Mouse (Mus musculus) hindbrain, embryonic 12.5 days (tissue): ENCODE data around the gene Rap1gap2. TPM values are rescaled to one million over a fixed set of nuclear protein-coding genes. Genes with fewer than 3 reads are reported as not detected.

Experiments
- ATAC-seq: fragments of 200-750 bp; cut with Nextera tagmentation; 2 replicates; pipeline ENCODE4 v1.8.0; 2017; ENCODE audit warnings: moderate TSS enrichment; ENCODE audit not compliant: low FRiP score
- H3K27ac ChIP-seq: fragments of 300-500 bp; sonication (generic); 2 replicates; pipeline ENCODE4 v1.5.1; 2016; ENCODE audit warnings: mild to moderate bottlenecking
- H3K27me3 ChIP-seq: fragments of 300-500 bp; sonication (generic); 2 replicates; pipeline ENCODE4 v1.6.1; 2016; ENCODE audit warnings: mild to moderate bottlenecking
- H3K36me3 ChIP-seq: fragments of 300-500 bp; sonication (generic); 2 replicates; pipeline ENCODE4 v1.6.1; 2016; ENCODE audit warnings: mild to moderate bottlenecking
- H3K4me1 ChIP-seq: fragments of 300-500 bp; sonication (generic); 2 replicates; pipeline ENCODE4 v1.6.1; 2016
- H3K4me2 ChIP-seq: fragments of 300-500 bp; sonication (generic); replicated peaks from 2 replicates; pipeline ENCODE4 v1.6.1; 2016; ENCODE audit warnings: mild to moderate bottlenecking
- H3K4me3 ChIP-seq: fragments of 300-500 bp; sonication (generic); 2 replicates; pipeline ENCODE4 v1.5.1; 2016; ENCODE audit warnings: mild to moderate bottlenecking
- H3K9ac ChIP-seq: fragments of 300-500 bp; sonication (generic); 2 replicates; pipeline ENCODE4 v1.6.1; 2016; ENCODE audit warnings: mild to moderate bottlenecking, moderate library complexity
- H3K9me3 ChIP-seq: fragments of 300-500 bp; sonication (generic); replicated peaks from 2 replicates; pipeline ENCODE4 v1.6.1; 2016; ENCODE audit warnings: mild to moderate bottlenecking
- WGBS: fragments of 180-500 bp; shearing (Covaris S2); methylation state at CpG from one replicate; pipeline ENCODE4 v1.1.7; 2016; 5-methylcytosine and 5-hydroxymethylcytosine counted together
- polyA plus RNA-seq: library from polyadenylated mRNA; unstranded; fragments of >200 nt; fragmentation: Nextera tagmentation; extraction: Ambion mirVana; gene quantifications from 2 replicates; pipeline ENCODE4 v1.2.1, GENCODE M21; 2016

Gene Rap1gap2
- polyA plus RNA-seq, 1 experiment from 2014 or later = 8.1 TPM

DNA sequence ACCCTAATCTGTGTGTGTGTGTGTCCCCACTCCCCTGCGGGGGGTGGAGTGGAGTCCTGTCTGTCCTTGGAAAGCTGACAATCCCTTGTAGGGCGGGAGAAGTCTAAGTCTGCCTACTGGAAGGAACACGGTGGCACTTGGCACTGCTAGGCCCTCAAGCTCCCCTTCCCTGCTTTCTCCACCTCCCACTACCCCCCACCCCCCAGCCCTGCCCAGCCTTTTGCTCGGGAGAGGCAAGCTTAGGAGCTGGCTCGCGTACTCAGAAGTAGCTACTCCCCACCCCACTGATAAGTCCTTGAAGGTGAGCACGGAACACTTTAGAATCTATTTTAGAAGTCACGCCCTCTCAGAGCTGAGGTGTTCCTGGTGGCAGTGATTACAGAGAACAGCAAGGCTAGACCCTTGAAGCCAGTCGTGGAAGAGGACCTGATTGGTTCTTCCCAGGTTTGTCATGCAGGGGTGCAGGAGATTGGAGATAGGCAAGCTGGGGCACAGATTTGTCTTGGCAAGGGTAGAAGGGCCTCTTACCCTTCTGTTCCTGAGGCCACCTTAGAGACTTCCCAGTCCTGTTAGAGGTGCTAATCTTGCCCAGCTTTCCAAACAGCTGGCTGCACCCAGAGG is 28.2 kb upstream of the Rap1gap2 start:
- peak overlapping the region; percentile 90 for H3K27ac ChIP-seq
- WGBS = 8% methylated on average over 9 of the region's 9 CpGs
- H3K9me3 ChIP-seq = no peaks in the 10 kb centered on the region
- peak overlapping the region; percentile 85 for H3K4me2 ChIP-seq
- H3K4me3 ChIP-seq = peak overlapping the region; percentile 61
- H3K27me3 ChIP-seq = peaks cover 18% of the 10 kb centered on the region
- H3K36me3 ChIP-seq = no peaks in the 10 kb centered on the region
- ATAC-seq = no peak; the same call in 1 of the 2 replicates
- H3K9ac ChIP-seq = peak overlapping the region; percentile 90
- H3K4me1 ChIP-seq = peaks cover 15% of the 10 kb centered on the region

DNA sequence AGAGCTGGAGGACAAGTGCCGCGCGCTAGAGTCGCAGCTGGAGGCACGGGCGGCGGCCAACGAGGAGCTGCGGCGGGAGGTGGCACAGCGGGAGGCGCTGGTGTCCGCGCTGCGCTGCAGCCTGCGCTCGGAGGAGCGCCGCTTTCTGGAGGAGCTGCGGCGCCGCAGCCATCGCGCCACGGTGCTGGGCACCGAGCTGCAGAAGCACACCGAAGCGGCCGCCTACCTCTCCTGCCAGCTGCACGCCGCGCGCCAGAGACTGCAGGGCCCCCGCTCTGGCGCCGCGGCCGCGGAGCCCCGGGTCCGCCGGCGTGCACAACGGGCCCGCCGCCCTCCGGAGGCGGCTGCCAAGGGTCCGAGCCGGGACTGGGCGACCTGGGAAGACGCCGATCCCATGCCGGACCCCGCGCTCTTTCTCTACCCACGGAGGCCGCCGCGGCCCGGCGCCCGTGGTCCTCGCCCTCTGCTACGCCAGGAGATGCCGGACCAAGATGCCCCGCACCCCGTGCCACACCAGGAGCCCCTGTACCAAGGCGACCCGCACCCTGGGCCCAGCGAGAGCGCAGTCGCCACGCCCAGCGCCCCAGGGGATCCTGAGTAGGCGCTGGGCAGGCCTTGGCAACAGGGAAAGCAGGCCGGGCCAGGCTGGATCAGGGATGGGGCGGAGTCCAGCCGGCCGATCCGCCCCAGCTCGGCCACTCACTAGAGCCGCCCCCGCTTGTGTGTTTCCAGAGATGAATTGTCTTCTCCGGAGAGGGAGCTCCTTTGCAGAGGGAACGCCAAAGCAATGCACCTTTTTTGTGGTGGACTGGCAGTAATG is 27.5 kb upstream of the Rap1gap2 start:
- Histone ChIP-seq H3K27ac (peak overlapping the region; percentile 90), H3K4me2 (peak overlapping the region; percentile 85), H3K4me1 (peaks cover 15% of the 10 kb centered on the region), H3K9ac (peak overlapping the region; percentile 90), H3K9me3 (no peaks in the 10 kb centered on the region), H3K27me3 (peaks cover 18% of the 10 kb centered on the region), H3K36me3 (no peaks in the 10 kb centered on the region), H3K4me3 (peak overlapping the region; percentile 61)
- under 1% methylated on average over 84 of the region's 86 CpGs for WGBS
- ATAC-seq = peak; percentile 88

DNA sequence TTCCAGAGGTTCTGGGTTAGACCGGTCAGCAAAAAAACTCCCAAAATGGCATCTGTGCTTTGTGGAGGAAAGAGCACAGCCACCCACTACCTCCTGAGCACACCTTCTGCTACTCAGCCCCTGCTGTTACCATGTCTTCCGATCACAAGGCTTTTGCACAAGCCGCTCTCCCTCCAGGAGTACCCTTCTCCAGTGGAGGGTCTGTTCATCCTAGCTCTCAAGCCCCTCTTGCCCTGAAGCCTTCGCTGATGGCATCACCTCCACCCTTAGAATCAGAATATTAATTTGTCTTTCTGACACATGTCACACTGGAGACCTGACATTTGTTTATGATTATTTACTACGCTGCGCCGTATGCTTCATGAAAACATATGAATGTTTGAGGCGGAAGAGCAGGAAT is 26.8 kb upstream of the Rap1gap2 start:
- Histone ChIP-seq H3K9ac (peak overlapping the region; percentile 90), H3K4me1 (peaks cover 15% of the 10 kb centered on the region), H3K27ac (peak overlapping the region; percentile 90), H3K4me2 (peak overlapping the region; percentile 85), H3K9me3 (no peaks in the 10 kb centered on the region), H3K36me3 (no peaks in the 10 kb centered on the region), H3K4me3 (peak overlapping the region; percentile 61), H3K27me3 (peaks cover 18% of the 10 kb centered on the region)
- 18% methylated on average over 8 of the region's 8 CpGs for WGBS
- ATAC-seq = peak; percentile 38; the same call in 1 of the 2 replicates

DNA sequence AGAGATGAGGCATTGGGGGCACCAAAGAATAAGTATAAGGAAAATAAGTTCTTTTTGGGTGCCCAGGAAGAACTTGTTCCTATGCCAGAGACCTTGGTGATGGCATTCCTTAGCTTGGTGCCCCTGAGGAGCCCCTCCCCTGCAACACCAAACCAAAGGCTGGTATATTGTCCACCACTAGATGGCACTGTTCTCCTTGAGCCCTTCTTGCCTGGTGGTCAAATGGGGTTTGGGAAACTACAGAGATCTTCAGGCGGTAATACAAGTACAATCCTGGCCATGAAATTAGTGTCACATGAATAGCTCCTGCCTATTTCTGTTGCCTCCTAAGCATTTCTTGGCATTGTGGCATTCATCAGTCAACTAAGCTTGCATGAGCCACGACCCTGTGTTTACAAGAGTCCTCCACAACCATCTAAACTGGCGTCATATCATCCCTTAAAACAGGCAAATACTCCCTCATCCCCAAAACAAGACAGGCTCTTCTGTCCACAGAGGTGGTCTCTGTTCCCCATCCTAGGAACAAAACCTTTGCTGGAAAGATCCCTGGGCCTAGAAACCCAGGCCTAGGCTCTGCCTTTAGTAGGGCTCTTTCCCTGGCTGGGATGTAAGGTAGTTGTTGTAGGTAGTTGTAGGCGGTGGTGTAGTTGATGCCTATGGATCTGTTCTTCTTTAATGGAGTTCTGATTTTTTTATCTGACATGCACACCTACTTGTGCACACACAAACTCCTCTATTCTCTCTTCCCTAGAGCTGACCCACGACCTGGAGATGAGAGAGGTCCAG is 24.0 kb upstream of the Rap1gap2 start:
- WGBS = 70% methylated on average over 5 of the region's 5 CpGs
- H3K9ac ChIP-seq = no peak overlapping the region
- ATAC-seq = no peak
- H3K4me3 ChIP-seq = no peak overlapping the region
- H3K27me3 ChIP-seq = peaks cover 8% of the 10 kb centered on the region
- no peaks in the 10 kb centered on the region for H3K9me3 ChIP-seq
- H3K4me1 ChIP-seq = peaks cover 15% of the 10 kb centered on the region
- no peak overlapping the region for H3K4me2 ChIP-seq
- H3K36me3 ChIP-seq = no peaks in the 10 kb centered on the region
- no peak overlapping the region for H3K27ac ChIP-seq

DNA sequence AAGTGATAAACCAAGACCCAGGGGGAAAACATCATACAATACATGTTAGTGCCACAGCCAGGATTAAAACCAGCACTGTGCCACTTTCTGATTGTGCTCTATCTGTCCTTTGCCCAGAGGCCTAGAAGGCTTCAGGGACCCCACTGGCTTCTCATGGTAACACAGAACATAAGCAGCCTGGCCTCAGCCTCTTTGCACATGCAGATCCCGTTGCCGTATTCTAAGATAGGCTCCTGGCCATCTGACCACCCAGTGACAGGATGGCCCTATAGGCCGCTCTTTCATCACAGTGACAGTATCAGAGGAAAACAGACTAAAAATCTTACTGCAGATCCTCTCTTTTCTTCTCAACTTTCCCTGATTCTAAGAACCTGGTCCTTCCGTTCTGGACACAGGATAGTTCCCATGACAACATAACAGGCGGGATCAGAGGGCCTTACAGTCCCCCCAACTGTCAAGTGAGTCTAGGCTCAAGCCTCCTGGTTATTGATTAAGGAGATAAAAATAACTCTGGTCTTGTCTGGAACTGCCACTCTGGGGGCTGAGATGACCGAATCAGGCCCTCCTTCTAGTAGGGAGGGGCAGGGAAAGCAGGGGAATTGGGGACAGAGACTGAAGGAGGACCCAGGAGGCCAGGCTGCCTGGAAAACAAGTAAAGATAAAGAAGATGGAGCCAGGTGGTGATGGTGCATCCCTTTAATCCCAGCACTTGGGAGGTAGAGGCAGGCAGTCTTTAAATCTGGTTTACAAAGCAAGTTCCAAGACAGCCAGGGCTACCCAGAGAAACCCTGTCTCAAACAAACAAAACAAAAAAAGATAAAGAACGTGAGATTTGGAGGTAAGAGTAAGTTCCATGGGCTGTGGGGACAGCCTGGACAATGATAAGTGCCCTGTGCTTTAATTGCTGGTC is 21.4 kb upstream of the Rap1gap2 start:
- Histone ChIP-seq H3K4me2 (no peak overlapping the region), H3K36me3 (no peaks in the 10 kb centered on the region), H3K9me3 (no peaks in the 10 kb centered on the region), H3K4me3 (no peak overlapping the region), H3K27me3 (peaks cover 5% of the 10 kb centered on the region; the same call in 1 of the 2 replicates), H3K4me1 (peaks cover 1% of the 10 kb centered on the region), H3K9ac (no peak overlapping the region), H3K27ac (no peak overlapping the region)
- ATAC-seq = no peak
- WGBS = 70% methylated on average over 7 of the region's 7 CpGs

DNA sequence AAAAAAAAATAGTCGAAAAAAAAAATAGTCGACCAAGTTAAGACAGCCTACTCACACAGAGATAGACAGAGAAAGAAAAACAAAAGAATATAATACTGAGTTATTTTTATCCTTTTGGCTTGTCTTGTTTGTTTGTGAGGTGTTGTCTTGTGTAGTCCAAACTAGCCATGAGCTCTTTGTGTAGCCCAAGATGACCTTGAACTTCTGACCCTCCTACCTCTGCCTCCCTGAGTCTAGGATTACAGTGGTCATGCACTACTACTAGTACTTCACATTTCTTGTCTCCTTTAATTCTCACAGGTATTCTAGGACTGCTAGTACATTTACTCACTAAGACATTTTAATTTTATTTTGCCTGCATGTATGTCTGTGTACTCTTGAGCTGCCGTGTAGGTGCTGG is 16.8 kb upstream of the Rap1gap2 start:
- no peak for ATAC-seq
- H3K4me2 ChIP-seq = no peak overlapping the region
- WGBS = 94% methylated on average over 1 of the region's 3 CpGs

DNA sequence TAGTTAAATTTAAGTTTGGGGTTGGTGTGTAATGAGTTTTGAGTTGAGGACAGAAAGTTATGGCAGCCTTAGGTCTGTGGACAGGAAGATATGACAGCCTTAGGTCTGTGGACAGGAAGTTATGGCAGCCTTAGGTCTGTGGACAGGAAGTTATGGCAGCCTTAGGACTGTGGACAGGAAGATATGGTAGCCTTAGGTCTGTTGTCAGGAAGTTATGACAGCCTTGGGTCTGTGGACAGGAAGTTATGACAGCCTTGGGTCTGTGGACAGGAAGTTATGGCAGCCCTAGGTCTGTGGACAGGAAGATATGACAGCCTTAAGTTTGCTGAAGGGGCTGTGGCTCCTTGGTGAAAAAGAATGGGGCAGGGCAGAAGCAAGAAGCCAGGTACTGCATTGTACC is 14.6 kb upstream of the Rap1gap2 start:
- no peaks in the 10 kb centered on the region for H3K9me3 ChIP-seq
- H3K4me1 ChIP-seq = no peaks in the 10 kb centered on the region
- H3K27ac ChIP-seq = no peak overlapping the region
- no peak for ATAC-seq
- H3K27me3 ChIP-seq = peaks cover 15% of the 10 kb centered on the region
- H3K4me2 ChIP-seq = no peak overlapping the region
- H3K4me3 ChIP-seq = no peak overlapping the region
- no peaks in the 10 kb centered on the region for H3K36me3 ChIP-seq
- no peak overlapping the region for H3K9ac ChIP-seq

More for the DNA sequence above, 16.8 kb upstream of the Rap1gap2 start:
- Histone ChIP-seq H3K4me3 (no peak overlapping the region), H3K36me3 (no peaks in the 10 kb centered on the region), H3K9me3 (no peaks in the 10 kb centered on the region), H3K9ac (no peak overlapping the region), H3K27ac (no peak overlapping the region), H3K27me3 (no peaks in the 10 kb centered on the region), H3K4me1 (no peaks in the 10 kb centered on the region)

DNA sequence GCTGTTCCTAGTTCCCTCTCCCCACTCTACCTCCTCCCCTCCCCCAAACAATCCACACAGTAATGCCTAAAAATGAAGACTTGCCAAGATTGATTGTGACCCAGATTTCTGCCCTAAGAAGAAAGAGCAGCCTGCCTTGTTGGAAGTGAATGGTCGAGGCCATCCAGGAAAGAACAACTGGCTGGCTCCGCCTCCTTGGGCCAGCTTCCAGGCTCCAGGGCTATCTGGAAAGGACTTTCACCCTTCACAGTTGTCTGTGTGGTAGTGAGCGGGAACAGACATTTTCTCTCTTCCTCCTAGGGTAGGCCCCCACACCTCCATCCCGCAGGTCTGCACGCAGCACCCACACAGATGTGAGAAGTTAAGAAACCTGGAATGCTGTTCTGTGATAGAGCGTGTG is 13.0 kb upstream of the Rap1gap2 start:
- WGBS = 82% methylated on average over 6 of the region's 6 CpGs
- no peak for ATAC-seq
- Histone ChIP-seq H3K9ac (no peak overlapping the region), H3K9me3 (no peaks in the 10 kb centered on the region), H3K27me3 (peaks cover 26% of the 10 kb centered on the region), H3K27ac (no peak overlapping the region), H3K36me3 (no peaks in the 10 kb centered on the region), H3K4me3 (no peak overlapping the region), H3K4me2 (no peak overlapping the region), H3K4me1 (0 out of 2 replicates have a peak, but pooled peaks cover 10% of the 10 kb centered on the region)

DNA sequence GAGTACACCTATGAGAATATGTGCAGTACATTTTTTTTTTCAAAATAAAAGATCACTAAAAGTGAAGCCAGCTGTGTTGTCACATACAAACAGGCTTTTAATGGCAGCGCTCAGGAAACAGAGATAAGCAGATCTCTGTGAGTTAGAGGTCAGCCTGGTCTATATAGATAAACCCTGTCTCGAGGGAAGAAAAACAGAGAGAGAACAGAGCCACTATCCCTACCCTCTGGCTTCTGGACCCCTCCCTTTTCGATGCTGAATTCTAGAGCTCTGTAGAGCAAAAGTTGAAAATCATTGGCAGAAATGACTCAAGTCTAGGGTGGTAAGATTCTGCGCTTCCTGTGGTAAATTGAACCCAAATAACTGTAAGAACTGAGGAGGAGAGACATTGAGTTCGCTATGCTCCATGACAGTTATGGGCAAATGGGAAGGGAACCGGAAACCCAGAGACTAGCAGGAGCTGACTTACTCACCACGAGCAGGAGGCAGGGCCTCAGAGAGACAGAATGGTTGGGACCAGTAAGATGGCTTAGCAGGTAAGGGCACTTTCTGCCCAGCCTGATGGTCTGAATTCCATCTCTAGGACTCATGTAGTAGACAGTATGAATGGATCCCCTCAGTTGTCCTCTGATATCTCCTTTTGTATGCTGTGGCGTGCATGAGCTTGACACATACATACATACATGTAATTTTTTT is 11.4 kb upstream of the Rap1gap2 start:
- no peak overlapping the region for H3K9ac ChIP-seq
- no peak overlapping the region for H3K4me2 ChIP-seq
- no peaks in the 10 kb centered on the region for H3K9me3 ChIP-seq
- H3K4me1 ChIP-seq = 0 out of 2 replicates have a peak, but pooled peaks cover 10% of the 10 kb centered on the region
- H3K36me3 ChIP-seq = no peaks in the 10 kb centered on the region
- no peak overlapping the region for H3K4me3 ChIP-seq
- no peak for ATAC-seq
- H3K27ac ChIP-seq = no peak overlapping the region
- H3K27me3 ChIP-seq = peaks cover 34% of the 10 kb centered on the region
- WGBS = 77% methylated on average over 8 of the region's 8 CpGs

DNA sequence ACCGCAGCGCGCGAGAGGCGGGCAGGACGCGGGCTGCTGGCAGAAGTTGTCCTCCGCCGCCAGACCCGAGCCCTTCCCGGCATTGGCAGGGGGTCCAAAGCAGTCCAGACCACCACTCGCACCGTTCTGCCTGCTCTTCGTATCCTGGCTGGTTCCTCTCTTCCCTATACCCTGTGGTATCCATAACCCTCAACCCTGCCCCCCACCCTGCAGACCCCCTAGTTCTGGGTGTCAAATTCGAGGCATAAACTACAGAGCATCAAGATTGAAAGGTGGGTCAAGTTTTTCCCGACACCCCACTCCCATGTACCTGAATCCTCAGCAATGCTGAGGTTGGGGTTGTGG is 9.2 kb upstream of the Rap1gap2 start:
- 1% methylated on average over 16 of the region's 16 CpGs for WGBS
- Histone ChIP-seq H3K4me1 (0 out of 2 replicates have a peak, but pooled peaks cover 10% of the 10 kb centered on the region), H3K27me3 (peaks cover 48% of the 10 kb centered on the region), H3K36me3 (no peaks in the 10 kb centered on the region), H3K4me3 (peak overlapping the region; percentile 58), H3K4me2 (peak overlapping the region; percentile 77), H3K9ac (peak overlapping the region; percentile 81), H3K27ac (0 out of 2 replicates have a peak overlapping the region, but pooled peaks have one; percentile 35), H3K9me3 (no peaks in the 10 kb centered on the region)
- ATAC-seq = peak; percentile 53
